Mouse (Mus musculus) hindbrain, embryonic 11.5 days (tissue): ENCODE results near the gene Dhx40. TPM values are rescaled to one million over a fixed set of nuclear protein-coding genes. Genes with fewer than 3 reads are reported as not detected.
"Not testable (repeated sequence)": the region's sequence is repeated elsewhere in the genome, so short reads cannot be mapped to it uniquely, and the experiment has no call there.

Experiments used
- ATAC-seq: fragments of 200-750 bp; cut with Nextera tagmentation; 2 replicates; pipeline ENCODE4 v1.8.0; 2017; ENCODE audit warnings: mild to moderate bottlenecking, moderate TSS enrichment, moderate library complexity; ENCODE audit not compliant: low FRiP score
- DNase-seq: peaks from one replicate; pipeline ENCODE4 v3.0.0-alpha.2; 2015; ENCODE audit warnings: low spot score
- H3K27ac ChIP-seq: fragments of 300-500 bp; sonication (generic); 2 replicates; pipeline ENCODE4 v1.5.1; 2014; ENCODE audit warnings: mild to moderate bottlenecking, low read depth, low read length
- H3K27me3 ChIP-seq: fragments of 300-500 bp; sonication (generic); 2 replicates; pipeline ENCODE4 v1.6.1; 2014; ENCODE audit warnings: mild to moderate bottlenecking, low read length, moderate library complexity, mixed read lengths; ENCODE audit not compliant: control insufficient read depth, insufficient read depth
- H3K36me3 ChIP-seq: fragments of 300-500 bp; sonication (generic); 2 replicates; pipeline ENCODE4 v1.6.1; 2014; ENCODE audit warnings: mild to moderate bottlenecking, low read length, moderate library complexity, mixed read lengths; ENCODE audit not compliant: control insufficient read depth, insufficient read depth
- H3K4me1 ChIP-seq: fragments of 300-500 bp; sonication (generic); replicated peaks from 2 replicates; pipeline ENCODE4 v1.6.1; 2014; ENCODE audit warnings: low read length, mixed read lengths; ENCODE audit not compliant: control insufficient read depth, insufficient read depth
- H3K4me2 ChIP-seq: fragments of 300-500 bp; sonication (generic); replicated peaks from 2 replicates; pipeline ENCODE4 v1.6.1; 2014; ENCODE audit warnings: mild to moderate bottlenecking, low read depth, low read length
- H3K4me3 ChIP-seq: fragments of 300-500 bp; sonication (generic); 2 replicates; pipeline ENCODE4 v1.5.1; 2014; ENCODE audit warnings: low read depth, low read length
- H3K9ac ChIP-seq: fragments of 300-500 bp; sonication (generic); 2 replicates; pipeline ENCODE4 v1.6.1; 2014; ENCODE audit warnings: low read depth, low read length
- H3K9me3 ChIP-seq: fragments of 300-500 bp; sonication (generic); 2 replicates; pipeline ENCODE4 v1.6.1; 2016; ENCODE audit warnings: low read length; ENCODE audit not compliant: control insufficient read depth
- WGBS: fragments of 180-500 bp; shearing (Covaris S2); extraction: QIAGEN DNeasy Blood & Tissue Kit; methylation state at CpG from one replicate; pipeline ENCODE4 v1.1.7; 2014; 5-methylcytosine and 5-hydroxymethylcytosine counted together
- polyA plus RNA-seq: library from polyadenylated mRNA; unstranded; fragments of >200 nt; fragmentation: Nextera tagmentation; extraction: Ambion mirVana; gene quantifications from 2 replicates; pipeline ENCODE4 v1.2.1, GENCODE M21; 2014

The Dhx40 gene
- polyA plus RNA-seq, 1 experiment from 2014 or later = 52.7 TPM

DNA sequence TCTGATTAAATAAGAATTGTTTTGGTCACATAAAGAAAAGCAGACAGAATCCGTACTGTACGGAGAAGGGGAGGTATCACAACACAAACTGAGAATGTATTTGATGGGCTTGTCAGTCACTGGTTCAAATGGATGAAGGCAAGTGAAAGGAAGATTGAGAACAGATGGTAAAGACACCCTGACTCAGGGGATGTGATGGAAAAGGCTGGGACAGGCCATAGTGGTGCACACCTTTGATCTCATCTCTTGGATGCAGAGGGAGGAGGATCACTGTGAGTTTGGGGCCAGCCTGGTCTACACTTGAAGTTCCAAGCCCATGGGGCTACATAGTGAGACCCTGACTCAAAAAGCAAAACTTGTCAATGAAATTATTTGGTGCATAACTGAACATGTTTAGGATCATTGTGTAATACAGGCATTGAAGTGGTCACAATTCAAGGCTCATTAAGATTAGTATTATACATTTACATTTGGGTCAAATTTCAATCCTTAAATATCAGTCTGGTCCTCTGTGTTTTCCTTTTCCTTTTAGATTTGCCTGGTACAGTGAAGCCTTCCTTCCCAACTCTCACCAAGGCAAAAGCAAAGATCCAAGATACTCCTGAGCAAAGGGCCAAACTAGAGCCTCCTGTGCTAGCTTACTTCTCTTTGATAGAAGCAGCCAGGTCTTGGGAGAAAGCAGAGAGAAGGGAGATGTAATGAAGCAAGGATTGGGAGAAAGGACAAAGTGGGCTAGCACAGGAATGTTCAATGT is 3.2 kb upstream of the Dhx40 start:
- no peak overlapping the region for H3K4me2 ChIP-seq
- DNase-seq = no peak
- no peaks in the 10 kb centered on the region for H3K9me3 ChIP-seq
- ATAC-seq = no peak
- H3K36me3 ChIP-seq = no peaks in the 10 kb centered on the region
- H3K4me3 ChIP-seq = no peak overlapping the region
- no peak overlapping the region for H3K27ac ChIP-seq
- no peak overlapping the region for H3K9ac ChIP-seq
- no peaks in the 10 kb centered on the region; the same call in 1 of the 2 replicates for H3K4me1 ChIP-seq
- H3K27me3 ChIP-seq = no peaks in the 10 kb centered on the region
- 82% methylated on average over 2 of the region's 2 CpGs for WGBS

DNA sequence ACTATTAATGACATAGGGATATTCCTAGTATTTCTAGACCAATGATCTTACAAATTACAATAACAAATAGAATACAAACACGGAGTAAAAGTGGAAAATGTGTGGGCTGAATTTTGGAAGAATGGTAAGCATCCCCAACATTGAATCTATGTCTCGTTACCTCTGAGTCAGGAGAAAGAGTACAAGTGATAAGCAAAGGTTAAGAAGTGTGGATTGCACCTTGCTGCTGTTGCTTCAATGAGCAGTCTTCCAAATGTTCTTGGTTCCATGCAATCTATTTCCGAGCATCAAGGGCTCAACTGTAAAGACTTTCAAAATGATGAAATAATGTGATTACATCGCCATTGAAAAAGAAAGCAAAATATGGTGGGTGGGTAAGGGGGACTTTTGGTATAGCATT is 2.3 kb upstream of the Dhx40 start:
- Histone ChIP-seq H3K4me1 (no peaks in the 10 kb centered on the region; the same call in 1 of the 2 replicates), H3K9ac (no peak overlapping the region), H3K27ac (no peak overlapping the region), H3K9me3 (no peaks in the 10 kb centered on the region), H3K4me2 (no peak overlapping the region), H3K36me3 (no peaks in the 10 kb centered on the region), H3K4me3 (no peak overlapping the region), H3K27me3 (no peaks in the 10 kb centered on the region)
- DNase-seq = no peak
- no peak for ATAC-seq
- WGBS = 70% methylated on average over 4 of the region's 4 CpGs

DNA sequence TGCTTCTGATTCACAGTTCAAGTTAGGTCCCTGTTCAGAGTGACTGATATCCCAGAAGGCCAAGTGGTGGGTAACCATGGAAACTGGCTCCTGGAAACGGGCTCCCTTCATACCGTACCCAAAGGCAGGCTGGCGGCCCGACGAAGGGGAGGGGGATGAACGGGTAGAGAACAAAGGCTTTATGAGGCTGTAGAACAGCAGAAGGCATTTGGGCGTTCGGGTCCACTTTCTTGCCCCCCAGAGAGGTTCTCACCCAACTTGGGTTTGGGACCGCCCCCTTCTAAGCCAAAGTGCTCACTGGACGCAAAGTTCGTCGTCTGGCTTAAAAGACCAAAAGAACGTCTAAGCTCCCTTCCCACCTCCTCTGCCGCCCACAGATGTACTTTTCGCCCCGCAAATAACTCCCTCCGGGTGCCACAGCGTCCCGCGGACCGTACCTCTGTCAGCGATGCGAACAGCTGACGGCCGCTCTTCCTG is 507 bp downstream of the Dhx40 start:
- no peaks in the 10 kb centered on the region; the same call in 1 of the 2 replicates for H3K4me1 ChIP-seq
- WGBS = under 1% methylated on average over 25 of the region's 25 CpGs
- ATAC-seq (peak; percentile 85), DNase-seq (peak; percentile 85)
- H3K36me3 ChIP-seq = no peaks in the 10 kb centered on the region
- H3K27ac ChIP-seq = peak overlapping the region; percentile 83
- peak overlapping the region; percentile 80 for H3K9ac ChIP-seq
- H3K4me3 ChIP-seq = peak overlapping the region; percentile 95
- H3K27me3 ChIP-seq = no peaks in the 10 kb centered on the region
- no peaks in the 10 kb centered on the region for H3K9me3 ChIP-seq
- peak overlapping the region; percentile 60 for H3K4me2 ChIP-seq

DNA sequence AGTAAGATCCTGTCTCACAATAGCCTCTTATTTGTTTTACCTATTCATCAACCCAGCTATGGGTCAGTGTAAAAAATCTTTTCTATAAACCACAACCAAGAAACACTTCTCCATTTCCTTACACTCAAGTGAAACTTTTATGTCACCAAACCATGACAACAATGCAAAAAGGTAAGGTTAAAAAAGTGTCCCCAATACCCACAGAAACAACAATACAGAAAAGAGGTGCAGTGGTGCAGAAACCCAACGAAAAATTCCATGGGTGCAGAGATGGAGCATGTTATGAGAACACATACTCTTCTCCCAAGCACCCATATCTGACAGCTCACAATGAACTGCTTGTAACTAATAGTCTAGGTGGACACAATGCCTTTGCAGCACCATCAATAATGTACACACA is 13.4 kb downstream of the Dhx40 start:
- DNase-seq = no peak
- H3K4me3 ChIP-seq = no peak overlapping the region

DNA sequence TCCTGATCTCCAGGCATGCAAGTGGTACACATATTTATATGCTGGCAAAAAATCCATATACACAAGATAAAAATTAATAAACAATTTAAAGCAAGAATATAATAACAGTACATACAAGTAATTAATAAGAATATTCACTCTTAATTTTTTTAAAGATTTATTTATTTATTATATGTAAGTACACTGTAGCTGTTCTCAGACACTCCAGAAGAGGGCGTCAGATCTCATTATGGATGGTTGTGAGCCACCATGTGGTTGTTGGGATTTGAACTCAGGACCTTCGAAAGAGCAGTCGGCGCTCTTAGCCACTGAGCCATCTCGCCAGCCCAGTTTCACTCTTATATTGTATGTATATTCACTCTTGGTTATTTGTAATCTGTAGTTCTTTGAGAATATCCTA is 20.1 kb downstream of the Dhx40 start:
- not testable (repeated sequence) for H3K36me3 ChIP-seq, H3K9me3 ChIP-seq, DNase-seq, H3K27me3 ChIP-seq, H3K4me1 ChIP-seq, H3K4me3 ChIP-seq, H3K9ac ChIP-seq, ATAC-seq, H3K27ac ChIP-seq, H3K4me2 ChIP-seq
- 96% methylated on average over 5 of the region's 5 CpGs for WGBS

More for the DNA sequence above, 13.4 kb downstream of the Dhx40 start:
- no peaks in the 10 kb centered on the region for H3K4me1 ChIP-seq
- H3K9ac ChIP-seq = no peak overlapping the region
- H3K9me3 ChIP-seq = no peaks in the 10 kb centered on the region
- H3K27ac ChIP-seq = no peak overlapping the region
- ATAC-seq = no peak
- no peaks in the 10 kb centered on the region; the same call in 1 of the 2 replicates for H3K36me3 ChIP-seq
- 90% methylated on average over 1 of the region's 1 CpGs for WGBS
- H3K4me2 ChIP-seq = no peak overlapping the region
- no peaks in the 10 kb centered on the region for H3K27me3 ChIP-seq

DNA sequence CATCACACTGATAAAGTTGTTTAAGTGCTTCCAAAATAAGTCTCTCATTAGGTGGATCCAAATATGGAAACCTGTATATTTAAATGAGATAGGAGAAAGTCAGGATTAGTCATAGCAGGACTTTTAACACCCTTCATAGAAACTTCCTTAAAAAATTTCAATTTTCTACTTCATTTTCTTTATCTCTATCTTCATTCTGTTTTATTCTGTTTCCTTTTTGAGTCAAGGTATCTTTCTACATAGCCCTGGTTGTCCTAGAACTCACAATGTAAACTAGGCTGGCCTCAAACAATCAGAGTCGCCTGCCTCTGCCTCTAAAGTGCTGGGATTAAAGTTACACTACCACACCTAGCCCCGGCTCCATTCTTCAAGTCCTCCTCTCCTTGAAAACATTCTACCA is 21.8 kb downstream of the Dhx40 start:
- DNase-seq (no peak), ATAC-seq (no peak)
- no peak overlapping the region for H3K27ac ChIP-seq
- no peak overlapping the region for H3K4me3 ChIP-seq
- H3K9me3 ChIP-seq = no peaks in the 10 kb centered on the region
- peaks cover 7% of the 10 kb centered on the region; the same call in 1 of the 2 replicates for H3K36me3 ChIP-seq
- H3K9ac ChIP-seq = no peak overlapping the region
- no peaks in the 10 kb centered on the region for H3K4me1 ChIP-seq
- WGBS = 97% methylated on average over 2 of the region's 2 CpGs
- no peaks in the 10 kb centered on the region for H3K27me3 ChIP-seq
- H3K4me2 ChIP-seq = no peak overlapping the region

DNA sequence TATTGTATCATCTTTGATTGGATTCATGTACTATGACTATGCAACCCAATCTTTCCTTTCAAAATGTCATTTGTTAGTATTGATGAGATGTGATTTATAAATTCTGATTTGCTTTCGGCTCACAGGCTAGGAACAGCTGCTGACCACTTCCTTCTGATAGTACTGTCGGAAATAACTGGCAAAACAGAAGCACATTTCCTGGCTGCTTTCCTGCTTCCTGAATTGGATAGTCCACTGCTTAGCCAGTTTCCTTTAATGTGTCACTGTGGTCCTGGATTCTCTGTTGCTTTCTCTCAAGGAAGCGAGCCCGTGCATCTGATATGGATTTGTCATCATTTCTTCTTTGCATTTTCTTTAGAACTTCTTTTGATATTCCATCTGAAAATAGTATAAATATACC is 37.7 kb downstream of the Dhx40 start:
- Histone ChIP-seq H3K4me1 (no peaks in the 10 kb centered on the region), H3K9ac (no peak overlapping the region), H3K9me3 (no peaks in the 10 kb centered on the region), H3K27ac (no peak overlapping the region), H3K4me2 (no peak overlapping the region), H3K4me3 (no peak overlapping the region), H3K27me3 (no peaks in the 10 kb centered on the region), H3K36me3 (0 out of 2 replicates have a peak, but pooled peaks cover 2% of the 10 kb centered on the region)
- ATAC-seq = no peak
- DNase-seq = no peak
- 87% methylated on average over 4 of the region's 4 CpGs for WGBS

DNA sequence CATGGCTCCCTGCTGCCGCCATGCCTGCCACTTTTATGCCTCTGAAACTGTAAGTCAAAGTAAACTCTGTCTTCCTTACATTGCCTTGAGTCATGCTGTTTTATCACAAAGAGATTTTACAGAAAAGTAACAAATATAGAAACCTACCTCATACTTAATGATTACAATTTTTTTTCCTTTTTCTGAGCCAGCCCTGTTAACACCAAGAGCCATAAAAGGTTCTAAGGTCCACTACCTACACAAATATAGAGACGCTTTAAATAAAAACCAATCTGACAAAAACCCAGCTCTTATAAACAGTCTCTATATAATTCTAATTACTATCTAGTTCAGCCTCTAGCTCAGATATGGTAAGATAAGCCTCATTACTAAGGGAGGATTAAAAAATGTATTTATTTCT is 43.0 kb downstream of the Dhx40 start:
- Histone ChIP-seq H3K36me3 (no peaks in the 10 kb centered on the region), H3K27me3 (no peaks in the 10 kb centered on the region), H3K9ac (no peak overlapping the region), H3K4me3 (no peak overlapping the region), H3K9me3 (no peaks in the 10 kb centered on the region), H3K4me2 (no peak overlapping the region), H3K27ac (no peak overlapping the region), H3K4me1 (no peaks in the 10 kb centered on the region)
- DNase-seq (no peak), ATAC-seq (no peak)
- WGBS = 92% methylated on average over 2 of the region's 2 CpGs

DNA sequence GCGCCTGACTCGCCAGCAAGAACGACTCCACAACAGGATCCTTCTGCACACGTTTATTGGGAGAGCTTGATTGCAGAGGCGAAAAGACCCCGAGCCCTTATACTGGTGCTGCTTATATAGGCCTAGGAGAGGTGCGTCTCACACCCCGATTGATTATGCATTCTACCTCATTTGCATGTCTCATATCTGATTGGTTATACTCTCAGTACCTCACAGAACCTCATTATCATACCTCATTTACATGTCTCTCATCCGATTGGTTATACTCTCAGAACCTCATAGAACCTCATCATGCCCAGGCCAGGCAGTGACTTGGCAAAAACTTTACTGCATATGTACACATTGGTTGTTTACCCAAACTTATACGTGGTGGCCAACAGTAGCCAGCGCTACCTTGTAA is 44.4 kb downstream of the Dhx40 start:
- DNase-seq, H3K27me3 ChIP-seq, H3K9me3 ChIP-seq, ATAC-seq, H3K9ac ChIP-seq, H3K4me1 ChIP-seq, H3K4me3 ChIP-seq, H3K36me3 ChIP-seq, H3K4me2 ChIP-seq, H3K27ac ChIP-seq: not testable (repeated sequence)
- WGBS = 95% methylated on average over 11 of the region's 11 CpGs
